Mouse (Mus musculus): ENCODE results near the gene Nfx1. TPM values are rescaled to one million over a fixed set of nuclear protein-coding genes. Genes with fewer than 3 reads are reported as not detected.

Gene Nfx1
- polyA plus RNA-seq, 1 experiment from 2014 or later: 105 TPM

Other genes with a start within 250 kb of the Nfx1 start
- 691 and 740 TPM in 2 replicates for gene Dnaja1, start 248.8 kb upstream of the Nfx1 start, polyA plus RNA-seq (2014; fragmentation: Nextera tagmentation; extraction: Ambion mirVana)
- 172 and 191 TPM in 2 replicates for gene Smu1, start 213.0 kb upstream of the Nfx1 start, polyA plus RNA-seq (2014; fragmentation: Nextera tagmentation; extraction: Ambion mirVana)
- gene B4galt1, start 116.9 kb upstream of the Nfx1 start, polyA plus RNA-seq (2014; fragmentation: Nextera tagmentation; extraction: Ambion mirVana): 15.1 and 16.2 TPM in 2 replicates
- not detected in 2 replicates for gene Spink4, start 50.9 kb upstream of the Nfx1 start, polyA plus RNA-seq (2014; fragmentation: Nextera tagmentation; extraction: Ambion mirVana)
- 259 and 262 TPM in 2 replicates for gene Bag1, start 22.6 kb upstream of the Nfx1 start, polyA plus RNA-seq (2014; fragmentation: Nextera tagmentation; extraction: Ambion mirVana)
- 173 and 178 TPM in 2 replicates for gene Chmp5, start 22.5 kb upstream of the Nfx1 start, polyA plus RNA-seq (2014; fragmentation: Nextera tagmentation; extraction: Ambion mirVana)
- gene Aqp7, start 77.2 kb downstream of the Nfx1 start, polyA plus RNA-seq (2014; fragmentation: Nextera tagmentation; extraction: Ambion mirVana): 0.07 TPM in 1 of 2 replicates, not detected in the other
- gene Aqp3, start 127.3 kb downstream of the Nfx1 start, polyA plus RNA-seq (2014; fragmentation: Nextera tagmentation; extraction: Ambion mirVana): 1.2 and 1.3 TPM in 2 replicates
- 14.7 and 17.6 TPM in 2 replicates for gene Nol6, start 153.5 kb downstream of the Nfx1 start, polyA plus RNA-seq (2014; fragmentation: Nextera tagmentation; extraction: Ambion mirVana)
- 100 and 107 TPM in 2 replicates for gene Ube2r2, start 164.8 kb downstream of the Nfx1 start, polyA plus RNA-seq (2014; fragmentation: Nextera tagmentation; extraction: Ambion mirVana)

Data from hindbrain, embryonic 11.5 days (tissue).